Mouse (Mus musculus): ENCODE data around the gene Rtn1.

Rtn1 gene

GRCm38 (mm10) chr12:72273721-72274414, 135.0 kb downstream of the Rtn1 start:
- DNase-seq (ENCODE audit: low spot score): peak; percentile 5

- DNase-seq (ENCODE audit: low spot score): no peak
Observed at GRCm38 (mm10) chr12:72267614-72268013, 141.2 kb downstream of the Rtn1 start.

GRCm38 (mm10) chr12:72265261-72266228, 143.3 kb downstream of the Rtn1 start:
- DNase-seq (ENCODE audit: low spot score): no peak

- DNase-seq (ENCODE audit: low spot score): no peak
Observed at GRCm38 (mm10) chr12:72263213-72264103, 145.4 kb downstream of the Rtn1 start.

GRCm38 (mm10) chr12:72257000-72257399, 151.9 kb downstream of the Rtn1 start:
- no peak for DNase-seq (ENCODE audit: low spot score)

- DNase-seq (ENCODE audit: low spot score): no peak
Observed at GRCm38 (mm10) chr12:72253040-72253439, 155.8 kb downstream of the Rtn1 start.

GRCm38 (mm10) chr12:72251890-72252445, 156.9 kb downstream of the Rtn1 start:
- no peak for DNase-seq (ENCODE audit: low spot score)

- DNase-seq (ENCODE audit: low spot score): no peak
Observed at GRCm38 (mm10) chr12:72244951-72245350, 163.9 kb downstream of the Rtn1 start.

GRCm38 (mm10) chr12:72242807-72243206, 166.0 kb downstream of the Rtn1 start:
- DNase-seq (ENCODE audit: low spot score): no peak

GRCm38 (mm10) chr12:72240506-72240905, 168.3 kb downstream of the Rtn1 start:
- no peak for DNase-seq (ENCODE audit: low spot score)

- DNase-seq (ENCODE audit: low spot score): no peak
Observed at GRCm38 (mm10) chr12:72239230-72239894, 169.5 kb downstream of the Rtn1 start.

GRCm38 (mm10) chr12:72237251-72237650, 171.6 kb downstream of the Rtn1 start:
- no peak for DNase-seq (ENCODE audit: low spot score)

GRCm38 (mm10) chr12:72236564-72237011, 172.3 kb downstream of the Rtn1 start:
- DNase-seq (ENCODE audit: low spot score): peak; percentile 1

GRCm38 (mm10) chr12:72235621-72236351, 173.1 kb downstream of the Rtn1 start:
- DNase-seq (ENCODE audit: low spot score): no peak

GRCm38 (mm10) chr12:72234966-72235365, 173.9 kb downstream of the Rtn1 start:
- DNase-seq (ENCODE audit: low spot score): no peak

GRCm38 (mm10) chr12:72234151-72234550, 174.7 kb downstream of the Rtn1 start:
- no peak for DNase-seq (ENCODE audit: low spot score)

- DNase-seq (ENCODE audit: low spot score): no peak
Observed at GRCm38 (mm10) chr12:72232826-72233790, 175.7 kb downstream of the Rtn1 start.

- DNase-seq (ENCODE audit: low spot score): no peak
Observed at GRCm38 (mm10) chr12:72232176-72232575, 176.7 kb downstream of the Rtn1 start.

Measured in lung, postnatal 25 days (tissue).